Mouse (Mus musculus) brain, embryonic 14.5 days (tissue): ENCODE data around the gene Jarid2. TPM values are rescaled to one million over a fixed set of nuclear protein-coding genes. Genes with fewer than 3 reads are reported as not detected.
"Not testable (repeated sequence)": the region's sequence is repeated elsewhere in the genome, so short reads cannot be mapped to it uniquely, and the experiment has no call there.

Source experiments
- DNase-seq: peaks from one replicate; pipeline ENCODE4 v3.0.0-alpha.2; 2011; ENCODE audit warnings: low read depth
- CTCF ChIP-seq: fragments of 200-500 bp; IDR thresholded peaks from 2 replicates; pipeline ENCODE4 v1.5.1; 2012; ENCODE audit warnings: inconsistent platforms, mild to moderate bottlenecking, moderate library complexity, borderline replicate concordance; ENCODE audit not compliant: insufficient read depth, insufficient read length; ENCODE audit errors: extremely low read depth
- POLR2A ChIP-seq: fragments of 200-500 bp; IDR thresholded peaks from 2 replicates; pipeline ENCODE4 v1.6.1; 2012; ENCODE audit warnings: mild to moderate bottlenecking, inconsistent platforms, borderline replicate concordance; ENCODE audit not compliant: poor library complexity, insufficient read depth, insufficient read length, severe bottlenecking; ENCODE audit errors: extremely low read depth
- polyA plus RNA-seq: library from polyadenylated mRNA; depleted of rRNA; stranded (reverse); fragments of >200 nt; gene quantifications from 2 replicates; pipeline ENCODE4 v1.2.3, GENCODE M21; 2012

Jarid2 gene
- polyA plus RNA-seq, 1 experiment, result 52.9 TPM

DNA sequence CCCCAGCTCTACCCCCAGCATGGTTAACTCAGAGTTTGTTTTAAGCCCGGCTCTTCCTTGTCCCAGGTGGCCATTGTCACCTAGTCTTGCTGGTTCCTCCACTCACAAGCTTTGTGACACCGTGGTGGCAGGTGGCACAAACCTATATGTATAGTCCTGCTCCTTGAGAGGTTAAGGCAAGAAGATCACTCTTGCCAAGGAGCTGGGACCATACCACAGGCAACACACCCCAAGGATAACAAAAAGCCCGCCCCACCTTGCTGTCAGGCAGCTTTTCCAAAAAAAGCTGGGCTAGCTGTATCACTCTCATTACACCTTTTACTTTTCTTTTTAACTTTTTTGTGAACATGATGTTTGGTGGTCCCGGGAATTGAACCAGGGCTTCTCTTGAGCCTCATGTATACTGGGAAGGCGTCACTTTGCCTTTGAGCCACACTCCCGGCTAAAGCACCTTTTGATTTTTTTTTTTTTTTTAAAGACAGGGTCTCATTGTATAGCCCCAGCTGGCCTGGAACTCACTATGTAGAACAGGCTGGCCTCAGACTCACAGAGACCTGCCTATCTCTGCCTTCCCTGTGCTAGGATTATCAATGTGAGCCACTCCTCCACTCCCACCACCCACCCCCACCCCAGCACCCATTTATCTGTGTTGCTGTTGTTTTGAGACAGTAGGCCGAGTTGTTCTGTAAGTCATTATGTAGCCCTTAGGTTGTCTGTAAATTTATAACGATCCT, 19.4 kb upstream of the Jarid2 start:
- DNase-seq, result no peak
- TF ChIP-seq POLR2A, result no peak
- no peak for TF ChIP-seq CTCF

GRCm38 (mm10) chr13:44711062-44711461, 18.2 kb upstream of the Jarid2 start:
- TF ChIP-seq POLR2A (no peak), CTCF (no peak)
- no peak for DNase-seq

- DNase-seq, result peak; percentile 9
- no peak for TF ChIP-seq POLR2A
- TF ChIP-seq CTCF, result no peak
These were observed 17.4 kb upstream of the Jarid2 start for GRCm38 (mm10) chr13:44711882-44712281.

- TF ChIP-seq POLR2A, result no peak
- no peak for TF ChIP-seq CTCF
- peak; percentile 91 for DNase-seq
These were observed 13.9 kb upstream of the Jarid2 start for GRCm38 (mm10) chr13:44715187-44715885.

- no peak for TF ChIP-seq CTCF
- TF ChIP-seq POLR2A, result no peak
- DNase-seq, result no peak
These were observed 11.4 kb upstream of the Jarid2 start for GRCm38 (mm10) chr13:44717838-44718237.

- DNase-seq, result not testable (repeated sequence)
These were observed 10.8 kb upstream of the Jarid2 start for GRCm38 (mm10) chr13:44718465-44718864.

- no peak for DNase-seq
- no peak for TF ChIP-seq POLR2A
These were observed 9.2 kb upstream of the Jarid2 start for GRCm38 (mm10) chr13:44720094-44720493.

GRCm38 (mm10) chr13:44721891-44722547, 7.3 kb upstream of the Jarid2 start:
- no peak for DNase-seq
- no peak for TF ChIP-seq POLR2A
- TF ChIP-seq CTCF, result no peak

DNA sequence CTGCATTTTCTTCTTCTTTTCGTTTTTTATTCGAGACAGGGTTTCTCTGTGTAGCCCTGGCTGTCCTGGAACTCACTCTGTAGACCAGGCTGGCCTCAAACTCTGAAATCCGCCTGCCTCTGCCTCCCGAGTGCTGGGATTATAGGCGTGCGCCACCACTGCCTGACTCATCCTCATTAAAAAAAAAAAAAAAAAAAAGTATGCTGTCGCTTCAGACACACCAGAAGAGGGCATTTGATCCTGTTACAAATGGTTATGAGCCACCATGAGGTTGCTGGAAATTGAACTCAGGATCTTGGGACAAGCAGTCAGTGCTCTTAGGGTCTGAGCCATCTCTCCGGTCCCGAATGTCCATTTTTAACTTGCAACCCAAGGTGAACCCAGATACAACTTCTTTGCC, 5.8 kb upstream of the Jarid2 start:
- not testable (repeated sequence) for DNase-seq

DNA sequence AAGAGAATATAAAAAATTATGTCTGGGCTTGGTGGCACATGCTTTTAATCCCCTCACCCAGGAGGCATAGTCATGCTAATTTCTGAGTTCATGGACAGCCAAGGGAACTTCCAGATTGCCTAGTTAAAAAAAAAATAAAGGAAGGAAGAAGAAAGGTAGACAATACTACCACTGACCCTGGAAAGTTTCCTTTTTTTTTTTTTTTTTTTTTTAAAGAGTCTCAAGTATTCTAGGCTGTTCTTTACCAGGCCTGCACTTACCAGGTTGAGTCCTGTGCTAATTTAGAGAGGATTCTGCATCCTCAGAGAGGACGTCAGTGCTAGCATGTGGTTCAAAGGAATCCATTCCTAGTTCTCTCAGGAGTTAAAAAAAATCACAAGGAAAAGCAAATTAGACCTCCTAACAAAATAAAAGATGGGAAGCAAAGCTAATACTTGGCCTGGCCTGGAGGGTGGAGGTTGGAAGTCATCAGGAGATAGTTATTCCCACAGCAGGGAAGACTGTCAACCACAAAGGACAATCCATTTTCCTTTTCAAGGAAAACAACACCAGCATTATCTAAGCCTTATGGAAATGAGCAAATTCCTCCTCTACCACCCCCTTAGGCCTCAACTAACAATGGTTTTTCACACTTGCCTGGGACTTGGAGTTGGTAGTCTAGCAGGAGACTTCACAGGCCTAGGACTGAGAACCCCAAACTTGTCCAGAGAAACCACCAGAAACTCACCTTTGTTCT, 961 bp upstream of the Jarid2 start:
- DNase-seq, result peak; percentile 12
- TF ChIP-seq CTCF, result no peak
- TF ChIP-seq POLR2A, result no peak

DNA sequence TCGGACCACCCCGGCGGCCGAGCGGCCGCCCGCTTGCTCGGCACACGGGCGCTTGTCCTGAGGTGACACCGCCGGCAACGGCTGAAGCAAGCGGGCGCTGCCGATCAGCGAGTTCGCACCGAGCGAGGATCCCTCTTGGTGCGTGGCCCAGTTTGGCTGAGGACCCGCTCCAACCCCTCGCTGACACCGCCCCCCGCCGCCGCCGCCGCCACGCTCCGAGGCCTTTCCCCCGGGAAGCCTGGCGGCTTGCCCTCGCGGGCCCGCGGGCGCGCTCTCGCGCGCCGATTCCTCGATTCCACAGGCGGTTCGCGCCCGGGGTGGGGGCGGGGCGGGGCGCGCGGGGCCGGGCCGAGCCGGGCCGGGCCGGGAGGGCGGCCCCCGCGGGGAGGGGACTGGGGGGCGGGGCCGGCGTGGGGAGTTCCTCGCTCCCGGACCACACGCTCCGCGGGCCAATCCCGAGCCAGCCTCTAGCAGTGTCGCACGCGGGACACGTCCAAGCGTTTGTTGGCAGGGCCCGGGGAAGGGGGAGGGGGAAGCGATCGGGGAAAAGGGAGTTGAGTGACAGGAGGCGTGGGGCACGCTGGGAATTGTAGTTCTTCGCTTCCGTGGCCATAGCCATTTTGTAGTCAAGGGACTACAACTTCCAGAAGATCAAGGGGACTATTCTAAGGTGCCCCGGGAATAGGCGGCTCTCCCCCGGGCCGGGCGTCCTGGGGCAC, 1.0 kb downstream of the Jarid2 start:
- TF ChIP-seq CTCF (no peak), POLR2A (peak; percentile 38; the same call in 1 of the 2 replicates)
- peak; percentile 100 for DNase-seq
